Mouse (Mus musculus): ENCODE measurements at regions not wholly inside any gene's neighbourhood (a gene's known extent, or its start where the extent isn't known, plus 50 kb on each side); places are given as distances from the start of the nearest gene placed in this dataset.

DNA sequence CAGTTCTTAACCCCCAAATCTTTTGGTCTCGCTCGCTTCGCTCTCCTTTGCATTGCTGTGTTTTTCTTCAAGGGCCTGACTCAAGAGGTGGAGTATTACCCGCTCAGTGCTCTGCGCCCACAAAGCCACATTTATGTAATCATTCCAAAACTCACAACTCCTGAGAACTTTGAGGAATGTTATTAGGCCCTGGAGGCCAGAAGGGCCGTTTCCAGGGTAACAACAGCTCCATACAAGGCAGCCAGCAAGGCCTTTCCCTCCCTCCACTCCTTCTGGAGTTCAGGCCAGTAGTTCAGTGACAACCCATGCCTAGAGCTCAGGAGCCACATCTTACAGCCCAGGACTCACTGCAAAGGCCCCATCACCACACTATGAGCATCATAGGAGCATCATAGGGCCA is 365.1 kb downstream of the Bcor start:
- Histone ChIP-seq H3K27me3 (ENCODE audit: insufficient read depth, low read length) (peaks cover 2% of the 10 kb centered on the region; the same call in 1 of the 2 replicates), H3K9me3 (ENCODE audit: low read length) (peaks cover 6% of the 10 kb centered on the region; the same call in 1 of the 2 replicates), H3K36me3 (ENCODE audit: insufficient read depth, low read length) (no peaks in the 10 kb centered on the region), H3K4me3 (replicated peaks; ENCODE audit: low read length) (no peak overlapping the region), H3K4me1 (replicated peaks; ENCODE audit: low read depth, low read length) (peaks cover 31% of the 10 kb centered on the region)
- no peak for TF ChIP-seq CTCF (conservative IDR thresholded peaks at IDR 0.05; ENCODE audit: low read length)
- TF ChIP-seq POU5F1 (IDR thresholded peaks at IDR 0.05; ENCODE audit: borderline replicate concordance, low read length), result no peak
- TF ChIP-seq NANOG (IDR thresholded peaks at IDR 0.05; ENCODE audit: borderline replicate concordance, low read length), result no peak

DNA sequence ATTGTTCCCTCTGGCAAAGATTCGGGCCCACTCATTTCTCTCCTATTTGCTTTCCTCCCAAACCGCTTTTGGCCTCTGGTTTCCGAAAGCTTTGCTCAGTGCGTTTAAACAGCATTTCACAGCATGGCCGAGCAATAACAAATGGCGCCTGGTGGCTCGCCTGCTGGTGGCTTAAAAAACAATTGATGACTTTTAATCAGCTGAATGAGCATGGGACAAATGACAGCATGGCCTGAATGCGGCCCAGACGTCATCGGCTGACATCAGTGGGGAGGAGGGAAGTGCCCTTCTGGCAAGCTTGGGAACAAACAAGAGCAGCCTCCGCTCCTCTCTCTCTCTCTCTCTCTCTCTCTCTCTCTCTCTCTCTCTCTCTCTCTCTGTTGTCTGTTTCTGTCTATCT is 362.3 kb downstream of the Bcor start:
- Histone ChIP-seq H3K4me3 (replicated peaks; ENCODE audit: low read length) (no peak overlapping the region), H3K36me3 (ENCODE audit: insufficient read depth, low read length) (no peaks in the 10 kb centered on the region), H3K27me3 (ENCODE audit: insufficient read depth, low read length) (peaks cover 5% of the 10 kb centered on the region; the same call in 1 of the 2 replicates), H3K9me3 (ENCODE audit: low read length) (peaks cover 29% of the 10 kb centered on the region), H3K4me1 (replicated peaks; ENCODE audit: low read depth, low read length) (peaks cover 31% of the 10 kb centered on the region)
- no peak for TF ChIP-seq CTCF (conservative IDR thresholded peaks at IDR 0.05; ENCODE audit: low read length)
- no peak for TF ChIP-seq POU5F1 (IDR thresholded peaks at IDR 0.05; ENCODE audit: borderline replicate concordance, low read length)
- no peak for TF ChIP-seq NANOG (IDR thresholded peaks at IDR 0.05; ENCODE audit: borderline replicate concordance, low read length)

- H3K4me3 ChIP-seq (replicated peaks; ENCODE audit: low read length), result no peak overlapping the region
- H3K4me1 ChIP-seq (replicated peaks; ENCODE audit: low read depth, low read length), result peaks cover 32% of the 10 kb centered on the region
- peaks cover 29% of the 10 kb centered on the region for H3K9me3 ChIP-seq (ENCODE audit: low read length)
- no peaks in the 10 kb centered on the region for H3K36me3 ChIP-seq (ENCODE audit: insufficient read depth, low read length)
- TF ChIP-seq NANOG (IDR thresholded peaks at IDR 0.05; ENCODE audit: borderline replicate concordance, low read length) (no peak), POU5F1 (IDR thresholded peaks at IDR 0.05; ENCODE audit: borderline replicate concordance, low read length) (no peak), CTCF (conservative IDR thresholded peaks at IDR 0.05; ENCODE audit: low read length) (no peak)
- H3K27me3 ChIP-seq (ENCODE audit: insufficient read depth, low read length), result peaks cover 5% of the 10 kb centered on the region; the same call in 1 of the 2 replicates
Observed at GRCm38 (mm10) chrX:11798326-11798725, 361.8 kb downstream of the Bcor start.

- no peak overlapping the region for H3K4me3 ChIP-seq (replicated peaks; ENCODE audit: low read length)
- H3K9me3 ChIP-seq (ENCODE audit: low read length), result peaks cover 29% of the 10 kb centered on the region
- no peaks in the 10 kb centered on the region for H3K36me3 ChIP-seq (ENCODE audit: insufficient read depth, low read length)
- H3K4me1 ChIP-seq (replicated peaks; ENCODE audit: low read depth, low read length), result peaks cover 39% of the 10 kb centered on the region
- TF ChIP-seq CTCF (conservative IDR thresholded peaks at IDR 0.05; ENCODE audit: low read length) (no peak), POU5F1 (IDR thresholded peaks at IDR 0.05; ENCODE audit: borderline replicate concordance, low read length) (no peak), NANOG (IDR thresholded peaks at IDR 0.05; ENCODE audit: borderline replicate concordance, low read length) (no peak)
- H3K27me3 ChIP-seq (ENCODE audit: insufficient read depth, low read length), result peaks cover 14% of the 10 kb centered on the region
Observed at GRCm38 (mm10) chrX:11800400-11800941, 359.7 kb downstream of the Bcor start.

DNA sequence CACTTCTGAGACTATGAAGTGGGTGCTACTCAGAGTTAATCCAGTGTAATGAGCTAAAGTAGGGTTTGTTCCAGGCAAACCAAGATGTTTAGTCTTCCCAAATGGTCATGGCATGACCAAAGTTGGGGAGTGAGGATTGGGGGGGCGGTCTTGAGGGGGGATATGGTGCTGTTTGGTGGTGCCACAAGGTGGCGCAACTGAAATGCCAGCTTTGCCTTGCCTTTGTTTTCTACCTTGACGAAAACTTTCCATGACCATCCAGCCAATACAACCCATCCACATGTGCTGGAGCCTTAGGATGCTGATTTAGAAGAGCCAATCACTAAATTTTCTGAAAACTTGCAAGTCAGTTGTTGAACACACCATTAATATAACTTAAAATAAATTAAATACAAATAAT is 358.9 kb downstream of the Bcor start:
- H3K36me3 ChIP-seq (ENCODE audit: insufficient read depth, low read length), result no peaks in the 10 kb centered on the region
- no peak overlapping the region for H3K4me3 ChIP-seq (replicated peaks; ENCODE audit: low read length)
- peaks cover 22% of the 10 kb centered on the region for H3K27me3 ChIP-seq (ENCODE audit: insufficient read depth, low read length)
- TF ChIP-seq CTCF (conservative IDR thresholded peaks at IDR 0.05; ENCODE audit: low read length), result no peak
- no peak for TF ChIP-seq NANOG (IDR thresholded peaks at IDR 0.05; ENCODE audit: borderline replicate concordance, low read length)
- TF ChIP-seq POU5F1 (IDR thresholded peaks at IDR 0.05; ENCODE audit: borderline replicate concordance, low read length), result no peak
- H3K9me3 ChIP-seq (ENCODE audit: low read length), result peaks cover 29% of the 10 kb centered on the region
- peaks cover 37% of the 10 kb centered on the region for H3K4me1 ChIP-seq (replicated peaks; ENCODE audit: low read depth, low read length)

- peaks cover 26% of the 10 kb centered on the region for H3K27me3 ChIP-seq (ENCODE audit: insufficient read depth, low read length)
- H3K4me1 ChIP-seq (replicated peaks; ENCODE audit: low read depth, low read length), result peaks cover 42% of the 10 kb centered on the region
- TF ChIP-seq POU5F1 (IDR thresholded peaks at IDR 0.05; ENCODE audit: borderline replicate concordance, low read length) (no peak), NANOG (IDR thresholded peaks at IDR 0.05; ENCODE audit: borderline replicate concordance, low read length) (no peak), CTCF (conservative IDR thresholded peaks at IDR 0.05; ENCODE audit: low read length) (no peak)
- no peak overlapping the region for H3K4me3 ChIP-seq (replicated peaks; ENCODE audit: low read length)
- H3K36me3 ChIP-seq (ENCODE audit: insufficient read depth, low read length), result no peaks in the 10 kb centered on the region
- H3K9me3 ChIP-seq (ENCODE audit: low read length), result peaks cover 29% of the 10 kb centered on the region
Observed at GRCm38 (mm10) chrX:11801621-11802020, 358.5 kb downstream of the Bcor start.

- no peak for TF ChIP-seq POU5F1 (IDR thresholded peaks at IDR 0.05; ENCODE audit: borderline replicate concordance, low read length)
- H3K4me1 ChIP-seq (replicated peaks; ENCODE audit: low read depth, low read length), result peaks cover 38% of the 10 kb centered on the region
- H3K36me3 ChIP-seq (ENCODE audit: insufficient read depth, low read length), result no peaks in the 10 kb centered on the region
- H3K4me3 ChIP-seq (replicated peaks; ENCODE audit: low read length), result no peak overlapping the region
- H3K9me3 ChIP-seq (ENCODE audit: low read length), result peaks cover 29% of the 10 kb centered on the region
- peaks cover 28% of the 10 kb centered on the region for H3K27me3 ChIP-seq (ENCODE audit: insufficient read depth, low read length)
Observed at GRCm38 (mm10) chrX:11802074-11802899, 357.9 kb downstream of the Bcor start.

DNA sequence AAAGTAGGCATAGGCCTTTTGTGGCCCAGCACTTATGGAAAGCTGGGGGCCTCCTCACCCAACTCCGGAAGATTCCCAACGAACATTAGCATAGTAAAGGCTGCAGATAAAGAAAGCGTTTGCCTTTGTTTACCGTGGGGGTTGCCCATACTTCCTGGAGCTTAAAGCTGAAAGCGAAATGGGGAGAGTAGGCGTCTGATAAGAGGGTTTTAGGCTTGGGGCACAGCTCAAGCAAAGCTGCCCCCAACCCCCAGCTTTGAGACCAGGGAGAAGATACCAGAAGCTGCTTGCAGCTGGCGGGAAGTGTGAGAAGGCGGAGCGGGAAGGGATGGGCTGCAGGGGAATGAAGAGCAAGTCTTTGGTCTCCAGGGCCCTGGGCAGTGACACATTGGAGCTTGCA is 356.9 kb downstream of the Bcor start:
- no peaks in the 10 kb centered on the region for H3K36me3 ChIP-seq (ENCODE audit: insufficient read depth, low read length)
- peaks cover 35% of the 10 kb centered on the region for H3K4me1 ChIP-seq (replicated peaks; ENCODE audit: low read depth, low read length)
- TF ChIP-seq NANOG (IDR thresholded peaks at IDR 0.05; ENCODE audit: borderline replicate concordance, low read length) (no peak), POU5F1 (IDR thresholded peaks at IDR 0.05; ENCODE audit: borderline replicate concordance, low read length) (no peak), CTCF (conservative IDR thresholded peaks at IDR 0.05; ENCODE audit: low read length) (no peak)
- H3K9me3 ChIP-seq (ENCODE audit: low read length), result peaks cover 29% of the 10 kb centered on the region
- peaks cover 32% of the 10 kb centered on the region for H3K27me3 ChIP-seq (ENCODE audit: insufficient read depth, low read length)
- H3K4me3 ChIP-seq (replicated peaks; ENCODE audit: low read length), result no peak overlapping the region; the same call in 1 of the 2 replicates
